Mouse (Mus musculus) layer of hippocampus, postnatal 14 days (tissue): ENCODE results near the gene Ntrk3. TPM values are rescaled to one million over a fixed set of nuclear protein-coding genes. Genes with fewer than 3 reads are reported as not detected.

ENCODE experiments used
- DNase-seq, 2 experiments: peaks; one replicate each; pipeline ENCODE4 v3.0.0; 2021 to 2022; ENCODE audit warnings: low spot score in 2 of 2, mixed read lengths in 1 of 2
- long read RNA-seq, 2 experiments: library from polyadenylated mRNA; stranded (forward); transcript quantifications; one replicate each; pipeline ENCODE4 v2.0.0; 2021
- total RNA-seq, 2 experiments: library from RNA; stranded (reverse); gene quantifications; 2 replicates each; pipeline ENCODE4 v1.2.3; 2021

Gene Ntrk3
- total RNA-seq, result 100 to 1,000 TPM; 198 to 199 TPM
- long read RNA-seq, experiment 1, full-length matches to known transcripts, result 16 of 45 reads
- long read RNA-seq, experiment 1, partial matches to known transcripts, result 14 of 45 reads
- long read RNA-seq, experiment 1, other reads (novel, unspliced or antisense), result 15 of 45 reads
- long read RNA-seq, experiment 2, transcript Ntrk3-202 (14 exons, 3,977 nt), result major isoform, 15 of 48 reads
- long read RNA-seq, experiment 2, partial matches to known transcripts, result 16 of 48 reads
- long read RNA-seq, experiment 2, other reads (novel, unspliced or antisense), result 16 of 48 reads

- DNase-seq, result no peak
Measured at GRCm38 (mm10) chr7:78737614-78738210, at the start of gene Ntrk3. Gene Ntrk3, minus strand, starts transcription at chr7:78738012.

- no peak for DNase-seq
Measured at GRCm38 (mm10) chr7:78785906-78786305, 48.1 kb upstream of the Ntrk3 start.

GRCm38 (mm10) chr7:78782639-78783581 is 45.1 kb upstream of the Ntrk3 start, which contains the start of the genes Mrps11 and Mrpl46:
Gene Mrps11, plus strand, starts transcription at chr7:78783119.
Gene Mrpl46, minus strand, starts transcription at chr7:78783531.
- DNase-seq, result peak; percentile 76 to 88

DNA sequence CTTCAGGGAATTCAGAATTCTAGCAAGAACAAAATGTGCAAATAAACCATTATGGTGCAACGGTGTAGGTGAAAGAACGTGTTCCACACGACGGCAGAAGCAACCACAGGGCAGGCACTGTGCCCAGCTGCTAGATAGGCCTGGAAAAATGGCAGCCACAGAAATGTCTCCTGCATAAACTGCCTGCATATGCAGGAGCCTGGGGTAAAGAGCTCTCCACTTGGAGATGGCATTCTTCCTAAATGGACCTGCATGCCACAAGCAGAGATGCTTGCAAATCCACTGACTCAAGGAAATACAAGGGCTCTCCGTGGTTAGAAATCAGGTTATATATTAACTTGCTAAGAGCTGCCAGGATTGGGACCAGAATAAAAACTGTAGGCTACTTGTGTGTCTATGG is 40.9 kb upstream of the Ntrk3 start:
- no peak for DNase-seq

DNA sequence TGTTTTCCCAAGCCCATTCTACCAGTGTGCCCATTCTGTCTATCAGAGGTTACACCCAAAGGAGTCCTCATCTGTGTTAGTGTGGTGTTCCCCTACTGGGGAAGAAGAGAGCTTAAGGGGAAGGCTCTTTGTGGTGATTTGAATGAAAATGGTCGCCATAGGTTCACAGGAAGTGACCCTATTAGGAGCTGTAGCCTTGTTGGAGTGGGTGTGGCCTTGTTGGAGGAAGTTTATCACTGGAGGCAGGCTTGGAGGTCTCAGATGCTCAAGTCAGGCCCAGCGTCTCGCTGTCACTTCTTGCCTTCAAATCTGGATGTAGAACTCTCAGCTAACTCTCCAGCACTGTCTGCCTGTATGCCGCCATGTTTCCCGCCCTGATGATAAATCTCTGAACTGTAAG is 33.1 kb upstream of the Ntrk3 start:
- no peak for DNase-seq

DNA sequence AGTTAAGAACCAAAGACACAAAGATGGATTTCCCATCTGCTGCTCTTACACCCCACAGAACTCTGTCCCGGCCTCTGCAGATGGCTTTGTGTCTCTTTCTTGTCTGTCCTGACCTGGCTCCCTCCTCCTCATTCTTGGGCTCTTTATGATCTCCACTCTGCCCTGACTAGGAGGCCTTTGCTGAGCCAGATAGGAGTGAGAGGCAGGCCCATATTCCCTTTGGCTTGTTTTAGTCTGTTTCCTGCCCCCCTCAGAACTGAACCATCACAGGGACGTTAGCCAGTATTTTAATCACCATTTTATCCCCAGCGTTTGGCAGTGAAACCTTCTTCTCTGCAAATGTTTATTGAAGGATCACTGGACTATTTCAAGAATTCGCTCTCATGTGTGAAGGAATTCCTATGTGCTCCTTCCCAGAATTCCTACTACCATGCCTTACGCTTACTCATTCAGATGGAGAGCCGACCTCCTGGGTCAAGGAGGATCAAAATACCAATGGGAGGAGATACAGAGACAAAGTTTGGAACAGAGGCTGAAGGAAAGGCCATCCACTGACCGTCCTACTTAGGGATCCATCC is 31.4 kb upstream of the Ntrk3 start:
- no peak for DNase-seq

- no peak for DNase-seq
Measured at GRCm38 (mm10) chr7:78767929-78768531, 30.2 kb upstream of the Ntrk3 start.

GRCm38 (mm10) chr7:78766019-78766683 is 28.3 kb upstream of the Ntrk3 start:
- peak; percentile 92 to 93 for DNase-seq

DNA sequence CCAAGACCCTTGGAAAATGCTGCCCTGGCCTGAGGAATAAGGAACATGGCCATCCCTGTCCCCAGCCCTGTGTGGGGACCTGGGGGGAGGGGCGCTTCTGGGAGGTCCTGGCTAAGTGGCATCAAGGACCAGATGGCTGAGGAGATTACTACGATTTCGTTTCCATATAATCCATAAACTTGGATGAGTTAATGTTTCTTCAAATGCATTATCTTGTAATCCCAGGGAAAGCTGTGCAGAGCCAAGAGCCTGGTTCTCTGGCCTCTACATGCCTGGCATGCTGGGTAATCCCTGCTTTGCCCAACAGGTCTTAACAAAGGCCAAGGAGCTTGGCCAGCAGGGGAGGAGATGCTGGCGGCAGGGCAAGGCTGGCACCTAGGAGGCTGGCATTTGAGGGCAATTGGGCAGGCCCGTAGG is 27.4 kb upstream of the Ntrk3 start:
- peak in 1 of 2 experiments; percentile 48 for DNase-seq

GRCm38 (mm10) chr7:78763801-78764200 is 26.0 kb upstream of the Ntrk3 start:
- DNase-seq, result no peak

DNA sequence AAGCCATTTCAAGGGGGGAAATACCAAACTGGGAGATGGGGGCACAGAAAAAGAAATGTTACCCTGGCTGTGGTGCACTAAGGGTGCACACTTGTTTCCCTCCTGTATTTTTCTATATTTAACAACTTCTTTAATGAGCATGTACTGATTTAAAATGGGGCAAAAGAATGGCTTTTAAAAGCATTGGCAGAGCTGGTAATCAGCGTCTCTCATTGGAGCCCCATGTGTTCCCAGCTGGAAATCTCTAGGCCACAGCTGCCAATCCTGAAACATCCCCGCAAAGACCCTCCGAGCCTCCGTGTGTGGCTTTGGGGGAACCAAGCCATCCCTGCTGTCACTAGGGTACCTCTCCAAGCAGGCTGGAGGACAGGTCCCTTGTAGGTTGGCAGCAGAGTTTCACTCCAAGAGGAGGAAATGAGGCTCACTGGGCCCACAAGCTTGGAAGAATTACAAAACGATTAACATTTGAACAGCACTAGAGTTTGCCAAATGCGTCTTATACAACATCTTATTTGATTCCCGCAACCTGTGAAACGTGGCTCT is 16.7 kb upstream of the Ntrk3 start:
- DNase-seq, result peak; percentile 34 to 40

GRCm38 (mm10) chr7:78753752-78754457 is 16.1 kb upstream of the Ntrk3 start:
- no peak for DNase-seq

- DNase-seq, result no peak
Measured at GRCm38 (mm10) chr7:78752961-78753360, 15.1 kb upstream of the Ntrk3 start.

- DNase-seq, result no peak
Measured at GRCm38 (mm10) chr7:78743731-78744385, 6.0 kb upstream of the Ntrk3 start.

GRCm38 (mm10) chr7:78739351-78740000 is 1.7 kb upstream of the Ntrk3 start:
- no peak for DNase-seq

DNA sequence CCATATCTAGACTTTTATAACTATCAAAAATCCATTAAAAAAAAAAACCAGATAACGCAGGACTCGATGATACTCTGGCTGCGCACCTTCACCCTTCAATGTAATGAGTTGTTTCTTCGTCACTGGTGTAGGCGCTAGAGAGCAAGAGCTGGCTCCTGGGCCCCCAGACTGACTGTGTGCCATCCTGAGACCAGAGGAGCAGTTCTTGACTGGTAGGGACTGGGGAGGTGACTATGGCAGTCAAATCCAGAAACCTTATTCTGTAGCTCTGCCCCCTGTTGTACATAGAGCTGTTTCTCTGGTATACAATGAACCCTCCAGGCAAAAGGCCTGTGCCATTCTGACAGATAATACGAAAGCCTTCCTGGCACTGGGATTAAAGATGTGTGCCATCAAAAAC is 616 bp downstream of the Ntrk3 start:
- no peak for DNase-seq

DNA sequence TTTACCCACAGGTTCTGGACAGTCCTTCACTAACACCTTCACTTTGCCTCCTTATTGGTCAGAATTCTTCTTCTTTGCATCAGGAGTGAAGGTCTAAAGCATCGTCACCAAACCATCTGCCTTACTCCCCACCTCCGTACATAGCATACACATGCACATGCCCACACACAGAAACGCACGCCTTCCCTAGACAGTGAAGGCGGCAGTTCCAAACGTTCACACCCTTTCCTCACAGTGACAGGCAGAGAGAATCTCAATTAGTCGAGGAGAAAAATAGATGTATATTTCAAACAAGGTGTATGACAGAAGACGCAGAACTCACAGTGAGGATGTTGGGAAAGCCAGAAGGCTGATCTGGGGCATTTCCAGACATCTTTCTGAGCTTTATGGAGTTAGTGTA is 6.4 kb downstream of the Ntrk3 start:
- DNase-seq, result no peak

DNA sequence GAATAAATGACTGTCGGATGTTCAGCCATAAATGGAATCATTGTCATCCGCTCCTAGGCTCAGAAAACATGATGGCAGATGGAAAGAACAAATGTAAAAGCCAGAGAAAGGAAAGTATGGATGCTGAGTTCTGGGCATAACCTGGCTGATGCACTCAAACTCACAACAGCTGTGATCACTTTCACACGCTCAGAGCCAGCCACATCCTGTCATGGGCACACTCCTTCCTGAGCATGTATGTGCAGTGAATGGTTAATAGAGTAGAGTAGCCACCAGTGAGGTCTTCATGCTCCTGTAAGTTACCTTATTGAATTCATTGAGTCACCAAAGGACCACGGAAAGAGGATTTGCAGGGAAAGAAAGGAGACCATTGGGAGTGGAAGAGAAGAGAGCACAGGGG is 13.2 kb downstream of the Ntrk3 start:
- no peak for DNase-seq
